Mouse (Mus musculus) bone marrow, adult 2 months (tissue): ENCODE data around the gene Prpf40b.

Source experiments
- CTCF ChIP-seq: fragments of 200-500 bp; IDR thresholded peaks from 2 replicates; pipeline ENCODE4 v1.5.1; 2011; ENCODE audit warnings: low read length, control low read depth; ENCODE audit not compliant: control insufficient read depth, insufficient read depth
- POLR2A ChIP-seq: fragments of 200-500 bp; IDR thresholded peaks from 2 replicates; pipeline ENCODE4 v1.6.1; 2011; ENCODE audit warnings: low read depth, mild to moderate bottlenecking, control low read depth, low read length, borderline replicate concordance; ENCODE audit not compliant: control insufficient read depth

DNA sequence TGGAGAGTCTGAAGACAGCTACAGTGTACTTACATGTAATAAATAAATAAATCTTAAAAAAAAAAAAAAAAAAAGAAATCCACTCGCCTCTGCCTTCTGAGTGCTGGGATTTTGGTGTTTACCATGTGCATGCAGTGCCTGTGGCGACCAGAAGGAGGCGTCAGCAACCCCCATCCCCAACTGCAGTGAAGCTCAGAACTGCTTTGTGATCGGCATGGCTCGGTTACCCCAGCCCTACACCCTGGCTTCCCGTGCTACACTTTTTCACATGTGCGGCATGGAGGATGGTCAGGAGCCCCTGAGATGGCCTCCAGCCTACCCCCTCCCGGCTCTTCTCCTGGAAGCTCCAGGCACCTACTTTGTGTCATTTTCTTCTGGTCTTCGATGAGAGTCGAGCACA, 11.4 kb upstream of the Prpf40b start:
- TF ChIP-seq CTCF (peak; percentile 59; the same call in 1 of the 2 replicates), POLR2A (no peak)
